Mouse (Mus musculus): ENCODE data around the gene Rarb.
A peak's percentile ranks its signal among the peaks of the same experiment; 100 is the strongest.

Rarb gene

DNA sequence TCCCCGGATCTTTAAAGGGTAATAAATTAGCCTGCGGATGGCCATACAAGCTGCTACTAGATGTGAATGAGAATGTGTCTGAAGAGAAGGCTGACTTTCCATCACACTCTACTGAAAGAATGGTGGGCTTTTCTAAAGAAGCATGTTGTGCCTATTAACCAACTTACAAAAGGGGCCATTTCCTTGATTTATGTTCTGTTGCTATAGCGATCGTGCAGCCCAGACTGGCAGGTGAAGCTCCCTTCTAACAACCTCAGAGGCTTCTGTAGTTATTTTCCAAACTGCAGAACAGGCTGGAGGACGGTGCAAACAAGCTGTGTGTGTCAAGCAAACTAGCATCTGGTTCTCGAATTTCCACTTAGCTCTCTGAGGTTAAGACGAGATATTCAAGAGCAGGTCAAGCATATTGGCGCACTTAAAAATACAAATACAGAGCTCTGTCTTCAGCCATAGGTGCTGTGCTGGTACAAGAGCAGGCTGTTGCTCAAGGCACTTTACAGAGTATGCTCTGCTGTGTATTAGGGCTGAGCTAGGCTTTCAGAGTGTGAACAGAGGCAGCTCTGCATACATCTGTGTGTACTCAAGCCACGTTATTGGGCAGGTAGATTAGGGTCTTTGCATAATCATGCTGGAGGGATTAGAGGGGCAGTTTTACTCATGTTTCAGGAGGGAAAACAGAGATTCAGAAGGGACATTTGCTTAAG is 85.2 kb downstream of the Rarb start:
- DNase-seq = no peak

DNA sequence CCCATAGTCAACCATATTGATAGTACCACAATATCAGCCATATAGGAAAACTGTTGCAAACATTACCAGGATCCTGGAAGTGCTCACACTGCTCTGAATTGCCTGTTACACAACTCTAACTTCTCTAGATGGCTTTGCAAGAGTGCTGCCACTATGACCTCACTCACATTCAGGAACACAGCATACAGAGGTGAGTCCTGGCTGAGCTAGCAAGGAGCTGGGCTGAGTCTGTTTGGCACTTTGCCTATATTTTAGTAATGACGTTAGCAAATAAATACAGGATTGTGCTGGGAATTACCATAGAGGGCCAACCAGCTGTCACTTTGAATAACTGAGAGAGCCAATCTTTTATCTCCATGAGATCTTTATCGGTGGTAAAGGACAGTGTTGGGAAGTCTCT is 86.9 kb downstream of the Rarb start:
- no peak for DNase-seq

DNA sequence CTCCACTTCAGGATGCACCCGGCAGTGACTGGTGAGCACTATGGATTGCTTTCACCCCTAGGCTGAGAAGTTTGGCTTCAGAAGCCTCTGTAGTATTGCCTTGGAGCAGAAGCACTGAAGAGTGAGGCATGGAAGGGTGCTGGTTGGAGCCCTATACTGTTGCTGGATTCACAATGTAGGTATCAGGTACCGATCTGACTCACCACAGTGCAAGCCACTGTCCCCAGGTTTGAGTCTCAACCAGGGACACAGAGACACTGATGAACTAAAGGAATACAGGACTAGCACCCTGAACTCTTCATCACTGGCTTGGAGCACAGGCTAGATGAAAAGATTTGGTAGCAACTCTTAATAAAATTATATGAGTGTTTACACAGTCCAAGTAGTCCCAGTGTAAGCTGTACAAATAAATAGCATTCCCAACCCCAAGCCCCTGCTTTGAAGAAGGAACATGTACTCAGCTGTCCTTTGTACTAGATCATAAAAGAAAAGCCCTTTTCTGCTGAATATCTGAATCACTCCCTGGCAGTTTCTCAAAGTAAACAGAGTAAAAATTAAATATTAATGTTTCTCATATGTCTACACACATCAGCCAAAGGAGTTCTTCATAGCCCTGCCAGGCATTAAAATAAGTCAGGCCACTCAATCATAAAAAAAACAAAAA is 90.6 kb downstream of the Rarb start:
- DNase-seq = peak in 1 of 2 experiments; percentile 12

DNA sequence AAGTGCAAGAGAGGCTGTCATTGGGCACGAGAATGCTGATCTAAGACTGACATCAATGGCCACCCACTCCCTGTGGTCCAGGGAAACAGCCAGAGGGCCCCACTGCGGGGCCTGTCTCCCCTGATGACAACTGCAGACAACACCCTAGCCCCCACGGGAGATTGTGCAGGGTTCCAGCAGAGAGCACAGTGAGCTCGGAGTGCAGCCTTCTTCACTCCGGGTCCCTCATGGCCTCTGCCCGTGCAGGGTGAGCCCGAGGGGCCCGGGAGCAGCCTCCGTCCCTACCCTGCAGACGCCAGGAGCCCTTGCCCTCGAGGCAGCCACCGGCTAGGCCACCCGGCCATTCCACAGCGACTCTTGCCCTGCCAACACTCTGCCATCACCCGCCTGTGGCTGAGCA is 95.0 kb downstream of the Rarb start:
- DNase-seq = no peak

- no peak for DNase-seq
Observed at GRCm38 (mm10) chr14:16717821-16718220, 101.1 kb downstream of the Rarb start.

GRCm38 (mm10) chr14:16714344-16714955 is 104.5 kb downstream of the Rarb start:
- no peak for DNase-seq

DNA sequence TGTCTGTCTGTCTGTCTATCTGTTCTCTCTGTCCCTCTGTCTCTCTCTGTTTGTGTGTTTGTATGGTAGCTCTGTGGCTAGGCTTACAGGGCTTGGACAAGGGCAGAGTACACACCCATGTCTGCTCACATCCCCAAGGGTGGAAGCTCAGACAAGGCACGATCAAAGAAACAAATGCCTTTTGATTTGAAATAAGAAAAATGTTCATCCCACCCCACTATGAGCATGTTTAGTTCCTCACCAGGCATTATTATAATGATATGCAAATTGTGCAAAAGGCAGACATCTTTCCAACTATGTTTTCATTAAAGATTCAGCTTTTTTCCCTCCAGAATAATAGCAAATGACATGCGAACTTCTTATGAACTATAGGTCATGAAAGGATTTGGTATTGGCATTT is 105.2 kb downstream of the Rarb start:
- no peak for DNase-seq

GRCm38 (mm10) chr14:16699228-16699627 is 119.7 kb downstream of the Rarb start:
- peak; percentile 7 to 21 for DNase-seq

DNA sequence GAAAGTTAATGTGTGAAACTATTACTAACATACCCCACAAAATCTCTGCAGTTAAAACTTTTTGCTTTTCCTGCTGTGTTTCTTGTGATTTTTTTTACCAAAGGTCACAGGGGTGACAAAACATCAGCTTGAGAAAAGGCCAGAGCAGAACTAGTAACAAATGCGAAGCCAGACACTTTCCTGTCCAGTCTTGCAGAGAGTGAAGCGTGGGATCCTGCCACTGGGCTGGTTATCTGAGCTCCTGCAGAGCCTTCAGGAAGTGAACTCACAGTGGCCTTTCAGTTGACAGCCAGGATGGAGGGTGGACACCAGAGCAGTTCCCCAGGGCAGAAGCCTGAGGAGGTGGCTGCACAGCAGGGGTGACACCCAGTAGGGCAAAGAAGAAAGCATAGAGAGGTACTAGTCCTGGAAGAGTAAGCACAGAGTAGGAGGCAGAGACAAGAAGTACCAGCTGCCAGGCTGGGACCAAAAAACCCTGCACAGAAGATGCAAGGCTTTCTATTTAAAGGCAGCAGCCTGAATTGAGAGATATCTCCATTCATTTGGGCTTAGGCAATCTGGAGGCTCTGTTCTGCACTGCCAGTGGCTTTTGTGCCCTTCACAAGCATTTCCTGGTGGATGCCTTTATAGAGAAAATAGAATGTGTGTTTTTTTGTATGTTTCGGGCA is 123.4 kb downstream of the Rarb start:
- peak; percentile 50 to 66 for DNase-seq

DNA sequence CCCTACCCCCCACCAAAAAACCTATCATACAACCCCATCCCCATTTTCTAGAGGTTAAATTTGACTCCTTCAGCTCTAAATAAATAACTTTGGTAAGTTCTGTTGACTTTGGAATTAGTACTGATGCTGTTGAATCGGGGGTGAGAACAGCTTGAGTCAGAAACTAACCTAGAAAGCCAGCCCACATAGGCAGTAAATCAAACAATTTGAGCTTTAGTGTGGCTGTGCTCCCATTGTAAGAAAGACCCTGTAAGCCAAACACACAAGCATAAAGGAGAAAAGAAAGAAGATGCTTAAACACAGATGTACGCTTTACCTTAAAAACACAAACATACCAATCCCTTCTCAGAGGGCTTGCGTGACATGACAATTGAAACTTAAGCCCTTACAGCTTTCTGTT is 140.6 kb downstream of the Rarb start:
- DNase-seq = no peak

DNA sequence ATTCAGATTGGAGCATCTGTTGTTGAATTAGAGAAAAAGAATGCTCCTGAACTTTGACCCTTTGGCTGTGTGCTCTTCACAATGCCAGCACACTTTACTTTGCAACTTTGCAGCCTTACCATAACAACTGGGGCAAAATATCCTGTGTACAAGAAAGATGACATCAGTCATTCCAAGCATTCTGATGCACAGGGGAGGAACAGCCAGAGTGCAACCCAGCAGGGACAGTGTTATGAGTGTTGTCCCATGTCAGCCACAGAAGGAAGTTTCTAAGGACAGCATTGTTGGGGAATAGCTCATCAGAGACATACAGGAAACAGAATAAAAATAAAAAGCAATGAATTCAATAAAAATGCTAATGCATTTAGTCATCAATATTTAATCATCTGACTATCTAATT is 141.9 kb downstream of the Rarb start:
- peak in 1 of 2 experiments; percentile 2 for DNase-seq

- no peak for DNase-seq
Observed at GRCm38 (mm10) chr14:16670571-16670970, 148.4 kb downstream of the Rarb start.

- no peak for DNase-seq
Observed at GRCm38 (mm10) chr14:16639153-16639943, 179.6 kb downstream of the Rarb start.

DNA sequence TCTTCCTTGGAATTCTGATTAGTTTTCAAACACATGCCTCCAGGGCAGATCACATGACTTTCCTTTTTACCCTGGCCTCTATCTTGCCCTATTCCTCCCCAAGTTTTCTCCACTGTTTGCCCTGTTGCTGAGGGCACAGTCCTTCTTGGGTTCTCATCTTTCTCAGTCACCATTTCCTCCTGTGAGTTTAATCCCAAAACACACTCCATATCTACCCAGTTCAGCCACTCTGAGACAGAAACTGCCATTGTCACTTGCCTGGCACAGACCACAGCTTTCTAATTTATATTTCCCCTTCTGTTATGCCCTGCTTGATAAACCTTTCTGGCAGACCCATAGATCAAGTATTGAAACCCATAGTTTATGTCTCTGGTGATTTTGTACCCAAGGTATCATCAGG is 205.0 kb downstream of the Rarb start:
- DNase-seq = no peak

DNA sequence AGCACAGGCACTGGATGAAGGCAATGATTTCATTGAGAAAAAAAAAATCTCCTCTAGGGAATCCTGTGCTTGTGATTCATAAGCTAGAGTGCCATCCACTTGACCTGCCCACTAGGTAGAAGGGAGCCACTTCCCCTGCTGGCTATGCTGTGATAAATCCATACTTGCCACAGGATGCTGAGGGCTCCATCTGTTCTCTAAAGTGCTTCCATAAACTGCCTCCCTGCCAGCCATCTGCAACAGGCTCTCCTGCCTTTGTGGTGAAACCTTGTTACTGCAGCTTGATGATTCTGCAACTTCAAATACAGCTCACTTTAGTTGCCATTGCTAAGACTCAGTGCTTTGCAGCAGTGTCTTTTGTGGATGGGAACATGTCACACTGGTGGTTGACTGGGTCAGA is 213.5 kb downstream of the Rarb start:
- no peak for DNase-seq

DNA sequence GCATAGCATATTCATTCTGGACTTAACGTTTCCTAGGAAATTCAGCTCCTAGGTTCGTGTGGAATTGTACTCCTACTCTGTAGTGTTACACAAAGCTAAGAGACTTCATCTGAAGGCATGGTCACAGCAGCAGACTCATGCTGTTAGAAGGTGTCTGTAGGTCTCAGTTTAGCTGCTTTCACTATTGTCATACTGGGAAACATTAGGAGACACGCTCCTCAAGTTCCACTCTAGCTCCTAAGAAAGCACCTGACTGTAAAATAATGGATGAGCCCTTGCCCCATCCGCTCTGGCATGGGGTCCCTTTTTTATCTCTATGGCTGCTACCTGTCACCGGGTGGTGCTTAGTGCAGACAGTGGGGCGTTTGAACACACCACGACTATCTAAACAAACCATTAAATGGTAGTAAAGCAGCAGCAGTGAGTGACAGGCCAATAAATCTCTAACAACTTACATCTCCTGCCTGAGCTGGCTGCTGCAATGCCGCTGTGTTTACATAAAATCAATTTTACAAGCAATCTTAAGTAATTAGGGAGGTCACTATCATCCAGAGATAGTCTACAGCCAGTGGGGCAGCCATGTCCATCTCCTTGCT is 214.4 kb downstream of the Rarb start:
- DNase-seq = no peak

DNA sequence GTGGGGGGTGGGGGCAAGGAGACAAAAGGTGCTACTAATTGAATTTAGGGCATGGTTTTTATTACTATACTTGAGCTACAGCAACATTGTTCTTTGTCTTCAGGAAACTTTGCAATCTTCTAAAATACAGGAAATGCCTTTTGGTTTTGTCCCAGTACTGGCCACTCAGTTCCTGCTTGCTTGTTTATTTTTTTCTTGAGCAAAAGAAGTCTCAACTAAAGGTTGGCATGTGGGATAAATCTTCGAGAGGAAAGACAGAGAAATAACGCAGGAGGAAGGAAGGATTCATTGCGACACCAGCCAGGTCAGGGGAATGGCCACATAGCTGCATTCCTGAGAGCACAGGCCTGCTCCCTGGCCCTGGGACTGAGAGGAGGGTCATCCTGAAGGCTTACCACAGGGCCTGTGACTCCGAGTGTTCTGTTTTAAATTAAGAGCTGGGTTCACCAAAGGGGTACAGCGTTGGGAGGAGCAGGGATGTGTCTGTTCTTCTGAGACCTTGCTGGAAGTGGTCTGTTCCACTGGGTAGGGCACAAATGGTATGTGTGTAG is 215.8 kb downstream of the Rarb start:
- DNase-seq = peak; percentile 39 to 66

DNA sequence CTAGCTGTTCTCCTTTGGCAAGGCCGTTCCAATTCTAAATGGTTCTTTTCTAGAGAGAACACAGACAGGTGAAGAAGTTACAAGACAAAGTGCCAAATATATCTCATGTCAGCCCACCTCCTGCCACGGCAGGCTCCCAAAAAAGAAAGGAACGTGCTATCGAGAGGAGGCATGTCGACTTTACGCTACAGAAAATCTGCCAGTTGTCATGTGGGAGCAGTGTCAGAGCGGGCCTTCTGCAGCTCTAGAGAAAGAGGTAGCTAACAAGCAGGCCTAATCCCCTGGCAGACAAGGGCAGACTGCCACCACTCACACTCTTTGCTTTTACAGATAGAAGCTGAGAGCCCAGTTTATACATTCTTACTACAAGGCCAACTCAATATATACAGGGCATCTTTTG is 219.7 kb downstream of the Rarb start:
- no peak for DNase-seq

DNA sequence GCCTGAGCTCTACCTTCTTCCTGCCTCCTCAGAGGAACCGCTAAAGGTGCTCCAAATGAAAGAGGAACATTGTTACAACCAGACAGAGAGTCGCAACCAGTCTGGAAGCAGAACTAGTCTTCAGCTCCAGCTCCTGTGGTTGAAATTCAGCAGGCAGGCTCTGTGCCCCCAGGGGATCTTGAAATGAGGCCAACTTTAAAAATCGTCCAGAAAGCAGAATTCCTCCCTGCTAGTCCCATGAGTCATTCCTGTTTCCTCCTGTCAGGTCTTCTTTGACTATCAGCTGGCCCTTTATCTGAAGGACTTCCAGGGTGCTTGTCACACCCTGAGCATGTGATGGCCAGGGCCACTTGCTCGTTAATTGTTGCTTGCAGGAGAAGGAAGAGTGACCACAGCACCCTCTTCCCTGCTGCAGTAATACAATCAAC is 220.9 kb downstream of the Rarb start:
- DNase-seq = peak; percentile 34 to 41

DNA sequence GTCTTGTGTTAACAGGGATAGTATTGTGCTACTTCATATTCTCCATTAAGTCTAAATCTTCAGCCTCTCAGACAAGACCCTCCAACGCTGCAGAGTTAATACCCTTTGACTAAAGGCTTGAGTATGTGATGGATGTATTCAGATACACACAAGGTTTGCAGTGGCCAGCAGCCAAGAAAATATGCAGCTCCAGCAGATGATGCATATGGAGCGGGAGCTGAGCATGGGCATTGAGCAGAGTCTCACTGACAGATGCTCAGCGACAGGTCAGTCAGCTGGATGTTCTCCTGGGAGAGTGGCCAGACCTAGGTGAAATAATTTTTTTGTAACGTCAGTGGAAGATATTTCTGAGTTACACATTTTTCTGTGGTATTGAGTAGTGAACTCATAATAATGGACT is 229.8 kb downstream of the Rarb start:
- no peak for DNase-seq

DNA sequence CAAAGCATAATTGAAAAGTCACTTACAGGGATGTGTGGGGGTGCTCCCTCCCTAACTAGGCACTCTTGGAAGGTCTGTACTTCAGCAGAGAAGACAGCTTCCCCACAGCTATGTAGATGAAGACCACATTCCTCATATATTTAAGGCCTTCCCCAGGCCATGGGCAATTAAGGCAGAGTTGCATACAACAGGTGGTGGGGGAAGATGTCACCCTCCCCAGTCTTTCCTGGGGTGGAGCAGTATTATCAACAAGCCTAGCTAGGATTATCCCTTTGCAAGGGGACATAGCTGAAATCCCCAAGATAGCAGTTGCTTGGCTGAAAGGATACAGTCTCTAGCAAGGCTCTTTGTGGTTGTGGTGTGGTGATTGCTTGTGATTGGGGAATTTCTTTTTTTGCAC is 240.9 kb downstream of the Rarb start:
- DNase-seq = no peak

GRCm38 (mm10) chr14:16577049-16577448 is 241.9 kb downstream of the Rarb start:
- no peak for DNase-seq

All from kidney, adult 8-10 months (tissue).